ENCODE assay signal across 8 mouse cellular contexts in genomic region chr6:112728760-112729422, GRCm38 (mm10). TPM values are rescaled to one million over a fixed set of nuclear protein-coding genes. Genes with fewer than 3 reads are reported as not detected.
DNase-seq lines count a peak whose midpoint lies in the region; ATAC-seq lines count a peak whose summit lies in the region.

No protein-coding gene starts in this region.

- peak; percentile 48 to 70 for DNase-seq in adrenal gland, adult (ENCODE audit: inconsistent age in 2 of 2, low spot score in 1 of 2)
- no peak for DNase-seq in adrenal gland, adult 18-20 months (ENCODE audit: low spot score in 2 of 2)
- peak; percentile 79 to 91 for DNase-seq in frontal cortex, postnatal 36 days (ENCODE audit: low spot score in 2 of 2)
- DNase-seq in hindbrain, embryonic 14.5 days (ENCODE audit: low spot score), result peak; percentile 45
- DNase-seq in left cerebral cortex, adult 11 months (ENCODE audit: low spot score), result peak; percentile 82
- peak; percentile 82 for DNase-seq in lung, postnatal 10 days
- peak; percentile 62 for DNase-seq in ovary, postnatal 36 days (ENCODE audit: low spot score)
- no peak for DNase-seq in cerebellum, adult 9-10 months

- H3K4me2 ChIP-seq in hindbrain, embryonic 14.5 days (replicated peaks), result 0 out of 2 replicates have a peak overlapping the region, but pooled peaks have one; percentile 10

- H3K27ac ChIP-seq in hindbrain, embryonic 14.5 days, result 0 out of 2 replicates have a peak overlapping the region, but pooled peaks have one; percentile 1

- WGBS in hindbrain, embryonic 14.5 days, result 14% methylated on average over 17 of the region's 17 CpGs

- ATAC-seq in hindbrain, embryonic 14.5 days (ENCODE audit: low FRiP score), result peak; percentile 60; the same call in 1 of the 2 replicates

- peaks cover 6% of the 10 kb centered on the region for H3K4me1 ChIP-seq in hindbrain, embryonic 14.5 days (replicated peaks; ENCODE audit: control insufficient read depth, insufficient read depth, low read length)

- no peak overlapping the region for H3K4me3 ChIP-seq in hindbrain, embryonic 14.5 days (replicated peaks; ENCODE audit: low read length)

- peaks cover 93% of the 10 kb centered on the region for H3K36me3 ChIP-seq in hindbrain, embryonic 14.5 days (replicated peaks; ENCODE audit: control insufficient read depth, insufficient read depth)

- H3K9ac ChIP-seq in hindbrain, embryonic 14.5 days, result no peak overlapping the region

- H3K9me3 ChIP-seq in hindbrain, embryonic 14.5 days (ENCODE audit: control insufficient read depth, low read length), result no peaks in the 10 kb centered on the region

- H3K27me3 ChIP-seq in hindbrain, embryonic 14.5 days (ENCODE audit: control insufficient read depth, insufficient read depth, low read length), result no peaks in the 10 kb centered on the region

RNA-seq across cellular contexts. Expression of gene Rad18, which starts 32.4 kb away (rescaled TPM):
- total RNA-seq in adrenal gland, adult 18-20 months (2021), result 1 to 10 TPM; 4.0 to 6.1 TPM
- 14.4 and 14.9 TPM in 2 replicates for polyA plus RNA-seq in hindbrain, embryonic 14.5 days (2014; fragmentation: Nextera tagmentation; extraction: Ambion mirVana)

Comparison
In these comparisons a context has a peak if more than half of its experiments do, and no peak if none do; other contexts are left out.
1. DNase-seq: peak in adrenal gland, adult (2 of 2), frontal cortex, postnatal 36 days (2 of 2), hindbrain, embryonic 14.5 days (single experiment), left cerebral cortex, adult 11 months (single experiment), lung, postnatal 10 days (single experiment) and ovary, postnatal 36 days (single experiment); none in adrenal gland, adult 18-20 months (0 of 2) and cerebellum, adult 9-10 months (single experiment).